Mouse (Mus musculus): ENCODE data around the gene Slfn4. TPM values are rescaled to one million over a fixed set of nuclear protein-coding genes. Genes with fewer than 3 reads are reported as not detected.
"Not testable (repeated sequence)": the region's sequence is repeated elsewhere in the genome, so short reads cannot be mapped to it uniquely, and the experiment has no call there.

Slfn4 gene
- polyA plus RNA-seq, 1 experiment = 0.30 TPM

GRCm38 (mm10) chr11:83216119-83216518, 41.1 kb downstream of the Slfn4 start:
- Histone ChIP-seq H3K27me3 (replicated peaks; ENCODE audit: control insufficient read depth, insufficient read depth, low read length) (no peaks in the 10 kb centered on the region; the same call in 1 of the 2 replicates), H3K27ac (ENCODE audit: insufficient read depth, low read depth, low read length) (no peak overlapping the region), H3K4me1 (ENCODE audit: control insufficient read depth, insufficient read depth, low read length) (no peaks in the 10 kb centered on the region), H3K4me3 (ENCODE audit: insufficient read depth, low read depth, low read length) (no peak overlapping the region), H3K36me3 (ENCODE audit: control insufficient read depth, insufficient read depth, low read length) (no peaks in the 10 kb centered on the region)
- no peak for DNase-seq
- 80% methylated on average over 1 of the region's 1 CpGs for WGBS
- TF ChIP-seq CTCF (conservative IDR thresholded peaks at IDR 0.05; ENCODE audit: insufficient read depth, insufficient read length, low read depth, low read length) (no peak), POLR2A (IDR thresholded peaks at IDR 0.05; ENCODE audit: low read depth, low read length) (no peak)

DNA sequence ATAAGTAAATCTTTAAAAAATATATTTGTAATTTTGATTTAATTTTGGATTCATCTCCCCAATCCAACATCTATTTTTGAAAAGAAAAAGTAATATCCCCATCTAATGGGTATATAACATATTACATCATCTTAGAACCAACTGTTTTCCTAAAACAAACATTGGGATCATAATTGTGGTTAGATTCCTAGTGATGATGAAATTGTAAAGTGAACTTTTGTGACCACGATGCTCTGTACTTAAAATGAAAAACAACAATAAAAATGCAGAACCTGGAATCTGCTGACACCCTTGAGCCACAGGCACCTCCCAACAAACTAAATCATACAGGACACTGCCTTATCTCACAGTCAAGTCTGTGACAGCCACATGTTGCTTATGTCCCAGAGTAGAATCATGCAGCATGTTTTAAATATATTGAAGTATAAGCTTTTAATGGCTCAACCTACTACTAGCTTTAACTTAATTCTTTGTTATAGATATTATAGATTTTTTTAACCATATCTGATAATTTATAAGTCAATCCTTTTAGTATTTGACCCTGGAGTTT, 46.4 kb downstream of the Slfn4 start:
- H3K27ac ChIP-seq (ENCODE audit: insufficient read depth, low read depth, low read length) = no peak overlapping the region
- 73% methylated on average over 1 of the region's 1 CpGs for WGBS
- no peaks in the 10 kb centered on the region for H3K36me3 ChIP-seq (ENCODE audit: control insufficient read depth, insufficient read depth, low read length)
- no peak for DNase-seq
- no peaks in the 10 kb centered on the region for H3K27me3 ChIP-seq (replicated peaks; ENCODE audit: control insufficient read depth, insufficient read depth, low read length)
- TF ChIP-seq CTCF (conservative IDR thresholded peaks at IDR 0.05; ENCODE audit: insufficient read depth, insufficient read length, low read depth, low read length) (no peak), POLR2A (IDR thresholded peaks at IDR 0.05; ENCODE audit: low read depth, low read length) (no peak)
- H3K4me3 ChIP-seq (ENCODE audit: insufficient read depth, low read depth, low read length) = no peak overlapping the region
- no peaks in the 10 kb centered on the region for H3K4me1 ChIP-seq (ENCODE audit: control insufficient read depth, insufficient read depth, low read length)

DNA sequence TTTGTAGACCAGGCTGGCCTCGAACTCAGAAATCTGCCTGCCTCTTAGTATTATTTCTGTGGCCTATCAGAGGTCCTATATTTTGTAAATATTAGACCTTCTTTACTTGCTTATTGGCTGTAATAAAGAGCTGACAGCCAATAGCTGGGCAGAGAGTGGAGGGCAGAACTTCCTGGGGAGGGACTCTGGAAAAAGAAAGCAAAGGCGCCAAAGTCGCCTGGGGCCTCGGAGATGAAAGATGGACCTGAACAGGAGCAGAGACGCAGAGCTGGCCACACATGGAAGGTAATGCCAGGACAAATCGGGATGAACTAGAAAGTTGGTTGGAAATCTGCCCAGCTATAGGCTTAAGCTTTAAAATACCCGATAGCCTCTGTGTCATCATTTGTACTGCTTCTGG, 48.4 kb downstream of the Slfn4 start:
- 58% methylated on average over 7 of the region's 7 CpGs for WGBS
- H3K27ac ChIP-seq (ENCODE audit: insufficient read depth, low read depth, low read length) = no peak overlapping the region

DNA sequence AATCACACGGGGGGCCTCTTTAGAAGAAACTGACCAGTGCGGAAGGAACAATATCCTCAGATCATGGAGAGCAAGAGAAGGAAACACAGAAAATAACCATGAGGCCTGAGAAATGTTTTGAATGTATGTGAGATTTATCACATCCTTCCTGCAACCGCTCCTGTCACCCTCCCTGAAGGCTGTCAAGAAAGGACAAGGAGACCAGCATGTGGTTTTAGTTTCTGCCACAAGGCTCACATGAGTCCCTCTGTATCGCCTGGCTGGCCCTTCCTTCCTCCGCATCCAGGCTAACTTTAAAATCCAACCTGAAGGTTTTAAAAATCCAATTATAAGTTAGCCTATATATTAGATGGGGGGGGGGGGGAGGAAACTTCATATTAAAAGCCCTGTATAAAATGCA, 48.8 kb downstream of the Slfn4 start:
- not testable (repeated sequence) for H3K36me3 ChIP-seq (ENCODE audit: control insufficient read depth, insufficient read depth, low read length); H3K27me3 ChIP-seq (replicated peaks; ENCODE audit: control insufficient read depth, insufficient read depth, low read length); H3K4me3 ChIP-seq (ENCODE audit: insufficient read depth, low read depth, low read length); H3K4me1 ChIP-seq (ENCODE audit: control insufficient read depth, insufficient read depth, low read length); H3K27ac ChIP-seq (ENCODE audit: insufficient read depth, low read depth, low read length); DNase-seq
- WGBS = 59% methylated on average over 5 of the region's 5 CpGs

More for the DNA sequence above, 48.4 kb downstream of the Slfn4 start:
- TF ChIP-seq POLR2A (IDR thresholded peaks at IDR 0.05; ENCODE audit: low read depth, low read length) (no peak), CTCF (conservative IDR thresholded peaks at IDR 0.05; ENCODE audit: insufficient read depth, insufficient read length, low read depth, low read length) (no peak)
- Histone ChIP-seq H3K4me1 (ENCODE audit: control insufficient read depth, insufficient read depth, low read length) (no peaks in the 10 kb centered on the region), H3K27me3 (replicated peaks; ENCODE audit: control insufficient read depth, insufficient read depth, low read length) (no peaks in the 10 kb centered on the region), H3K36me3 (ENCODE audit: control insufficient read depth, insufficient read depth, low read length) (no peaks in the 10 kb centered on the region), H3K4me3 (ENCODE audit: insufficient read depth, low read depth, low read length) (no peak overlapping the region)
- peak; percentile 27 for DNase-seq

- Histone ChIP-seq H3K4me1 (ENCODE audit: control insufficient read depth, insufficient read depth, low read length) (no peaks in the 10 kb centered on the region), H3K4me3 (ENCODE audit: insufficient read depth, low read depth, low read length) (no peak overlapping the region), H3K27me3 (replicated peaks; ENCODE audit: control insufficient read depth, insufficient read depth, low read length) (no peaks in the 10 kb centered on the region), H3K36me3 (ENCODE audit: control insufficient read depth, insufficient read depth, low read length) (no peaks in the 10 kb centered on the region), H3K27ac (ENCODE audit: insufficient read depth, low read depth, low read length) (no peak overlapping the region)
- TF ChIP-seq POLR2A (IDR thresholded peaks at IDR 0.05; ENCODE audit: low read depth, low read length) (no peak), CTCF (conservative IDR thresholded peaks at IDR 0.05; ENCODE audit: insufficient read depth, insufficient read length, low read depth, low read length) (no peak)
- peak; percentile 7 for DNase-seq
- WGBS = 82% methylated on average over 9 of the region's 9 CpGs
Observed at GRCm38 (mm10) chr11:83224217-83224616, 49.2 kb downstream of the Slfn4 start.

DNA sequence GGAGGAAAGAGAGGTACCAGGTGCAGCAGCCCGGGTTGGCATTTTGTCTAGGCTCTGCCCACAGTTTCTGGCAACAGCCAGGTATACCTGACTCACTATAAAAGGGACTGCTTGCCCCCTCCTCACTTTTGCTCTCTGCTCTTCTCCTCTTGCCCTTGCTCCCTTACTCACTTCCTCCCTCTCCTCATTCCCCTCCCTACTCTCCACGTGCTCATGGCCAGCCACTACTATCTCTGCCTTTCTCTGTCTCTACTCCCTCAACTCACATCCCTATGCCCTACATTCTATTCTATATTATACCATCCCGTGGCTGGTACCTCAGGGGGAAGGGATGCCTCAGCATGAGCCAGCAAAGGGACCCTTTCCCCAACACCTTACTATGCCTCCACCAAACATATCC, 49.8 kb downstream of the Slfn4 start:
- Histone ChIP-seq H3K27ac (ENCODE audit: insufficient read depth, low read depth, low read length) (no peak overlapping the region), H3K36me3 (ENCODE audit: control insufficient read depth, insufficient read depth, low read length) (no peaks in the 10 kb centered on the region), H3K4me3 (ENCODE audit: insufficient read depth, low read depth, low read length) (no peak overlapping the region), H3K4me1 (ENCODE audit: control insufficient read depth, insufficient read depth, low read length) (no peaks in the 10 kb centered on the region), H3K27me3 (replicated peaks; ENCODE audit: control insufficient read depth, insufficient read depth, low read length) (no peaks in the 10 kb centered on the region)
- DNase-seq = no peak
- 71% methylated on average over 3 of the region's 3 CpGs for WGBS
- TF ChIP-seq POLR2A (IDR thresholded peaks at IDR 0.05; ENCODE audit: low read depth, low read length) = no peak
- TF ChIP-seq CTCF (conservative IDR thresholded peaks at IDR 0.05; ENCODE audit: insufficient read depth, insufficient read length, low read depth, low read length) = no peak

DNA sequence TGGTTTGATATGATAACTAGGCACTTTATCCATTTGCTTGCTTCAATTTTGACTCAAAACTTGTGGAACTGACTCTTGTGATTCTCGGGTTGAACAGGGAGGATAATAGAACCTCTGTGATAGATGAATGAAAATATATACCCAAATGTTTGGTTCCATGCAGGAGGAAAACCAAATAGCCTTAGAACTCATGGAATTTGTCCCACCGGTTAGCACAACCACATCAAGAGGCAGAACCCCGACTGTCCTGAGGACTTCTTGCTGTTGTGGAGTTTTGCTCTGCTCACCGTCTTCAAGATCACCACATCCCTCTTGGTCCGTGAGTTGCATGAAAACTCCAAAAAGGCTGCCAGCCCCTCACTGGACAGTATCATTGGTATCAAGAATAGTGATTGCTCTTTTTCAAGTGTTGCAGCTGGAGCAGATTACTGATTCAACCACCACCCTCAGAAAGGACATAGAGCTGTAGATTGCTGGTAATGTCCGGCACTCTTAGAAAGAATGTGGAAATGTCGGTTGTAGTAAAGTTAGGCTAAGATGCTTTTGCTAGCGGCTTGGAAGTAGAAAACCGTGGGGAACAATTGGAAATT, 50.5 kb downstream of the Slfn4 start:
- no peak for DNase-seq
- Histone ChIP-seq H3K27ac (ENCODE audit: insufficient read depth, low read depth, low read length) (no peak overlapping the region), H3K36me3 (ENCODE audit: control insufficient read depth, insufficient read depth, low read length) (no peaks in the 10 kb centered on the region), H3K4me1 (ENCODE audit: control insufficient read depth, insufficient read depth, low read length) (no peaks in the 10 kb centered on the region), H3K27me3 (replicated peaks; ENCODE audit: control insufficient read depth, insufficient read depth, low read length) (no peaks in the 10 kb centered on the region), H3K4me3 (ENCODE audit: insufficient read depth, low read depth, low read length) (no peak overlapping the region)
- WGBS = 87% methylated on average over 9 of the region's 9 CpGs
- TF ChIP-seq POLR2A (IDR thresholded peaks at IDR 0.05; ENCODE audit: low read depth, low read length) (no peak), CTCF (conservative IDR thresholded peaks at IDR 0.05; ENCODE audit: insufficient read depth, insufficient read length, low read depth, low read length) (no peak)
